Mouse (Mus musculus) erythroid progenitor cell, adult 5-6 weeks (primary cell): ENCODE results near the gene Fndc3a. TPM values are rescaled to one million over a fixed set of nuclear protein-coding genes. Genes with fewer than 3 reads are reported as not detected.

Source experiments
- ATAC-seq: replicated peaks from 2 replicates; pipeline ENCODE4 v1.8.0; 2016; ENCODE audit warnings: moderate number of reproducible peaks, mild to moderate bottlenecking, moderate TSS enrichment, inconsistent platforms; ENCODE audit not compliant: poor library complexity, low FRiP score, severe bottlenecking
- total RNA-seq, 2 experiments: library from RNA; stranded (forward) in 1 of 2; stranded (reverse) in 1 of 2; fragments of 150-400 nt in 1 of 2; fragments of 186-747, 209-891 nt in 1 of 2; gene quantifications; 2 replicates each; pipeline versions ENCODE4 v1.2.3 to v1.2.4; 2015 to 2017; ENCODE audit warnings: low replicate concordance in 2 of 2

Fndc3a gene
- total RNA-seq (2015; ENCODE audit: low replicate concordance): 7.6 and 21.4 TPM in 2 replicates
- 5.8 and 6.5 TPM in 2 replicates for total RNA-seq (2017; ENCODE audit: low replicate concordance)

DNA sequence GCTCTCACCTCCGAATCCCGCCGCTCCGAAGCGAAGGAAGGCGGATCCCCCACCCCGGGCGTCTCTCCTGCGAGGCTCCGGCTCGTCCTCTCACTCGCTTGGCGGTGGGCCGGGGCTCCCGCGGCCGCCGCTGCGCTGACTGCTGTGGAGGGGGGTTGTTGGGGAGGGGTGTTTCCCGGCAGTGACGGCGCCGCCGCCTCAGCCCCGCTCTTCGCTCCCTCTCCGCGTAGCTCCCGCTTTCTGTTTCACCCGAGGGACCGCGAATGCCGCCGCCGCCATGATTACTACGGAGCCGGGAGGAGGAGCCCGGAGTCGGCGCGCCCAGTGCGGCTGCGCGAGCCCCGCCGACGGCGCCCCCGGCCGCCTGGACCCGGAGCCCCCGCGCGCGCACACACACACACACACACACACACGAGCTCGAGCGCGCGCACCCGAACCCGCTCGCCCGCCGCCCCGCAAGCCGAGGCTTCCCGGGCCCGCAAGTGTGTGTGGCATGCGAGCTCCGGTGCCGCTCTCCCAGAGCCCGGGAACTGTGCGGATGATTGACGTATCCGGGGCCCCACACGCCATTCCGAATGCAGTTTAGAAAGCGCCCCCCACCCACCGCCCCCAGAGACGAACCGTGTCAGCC is at the start of gene Fndc3a:
Fndc3a (minus strand) TSS at position 294 of the 631 bp plus-strand sequence.
- ATAC-seq: no peak

DNA sequence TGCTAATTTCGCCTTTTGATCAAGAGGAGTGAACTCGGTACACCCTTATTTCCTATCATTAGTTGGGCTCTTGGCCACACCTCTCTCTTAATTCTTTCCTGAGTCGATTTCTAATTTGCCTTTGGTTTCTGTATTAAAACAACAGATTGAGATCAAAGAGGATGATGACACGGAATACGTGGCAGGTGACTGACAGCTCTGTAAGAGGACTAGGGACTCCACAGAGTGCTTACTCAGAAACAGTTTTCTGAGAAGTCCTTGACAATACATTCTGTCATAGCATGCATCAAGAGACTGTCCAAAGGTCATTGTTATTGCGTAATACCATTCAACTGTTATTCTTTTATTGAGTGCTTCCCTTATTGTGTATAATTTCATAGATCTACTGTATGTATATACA is 43.1 kb upstream of the Fndc3a start:
- no peak for ATAC-seq

DNA sequence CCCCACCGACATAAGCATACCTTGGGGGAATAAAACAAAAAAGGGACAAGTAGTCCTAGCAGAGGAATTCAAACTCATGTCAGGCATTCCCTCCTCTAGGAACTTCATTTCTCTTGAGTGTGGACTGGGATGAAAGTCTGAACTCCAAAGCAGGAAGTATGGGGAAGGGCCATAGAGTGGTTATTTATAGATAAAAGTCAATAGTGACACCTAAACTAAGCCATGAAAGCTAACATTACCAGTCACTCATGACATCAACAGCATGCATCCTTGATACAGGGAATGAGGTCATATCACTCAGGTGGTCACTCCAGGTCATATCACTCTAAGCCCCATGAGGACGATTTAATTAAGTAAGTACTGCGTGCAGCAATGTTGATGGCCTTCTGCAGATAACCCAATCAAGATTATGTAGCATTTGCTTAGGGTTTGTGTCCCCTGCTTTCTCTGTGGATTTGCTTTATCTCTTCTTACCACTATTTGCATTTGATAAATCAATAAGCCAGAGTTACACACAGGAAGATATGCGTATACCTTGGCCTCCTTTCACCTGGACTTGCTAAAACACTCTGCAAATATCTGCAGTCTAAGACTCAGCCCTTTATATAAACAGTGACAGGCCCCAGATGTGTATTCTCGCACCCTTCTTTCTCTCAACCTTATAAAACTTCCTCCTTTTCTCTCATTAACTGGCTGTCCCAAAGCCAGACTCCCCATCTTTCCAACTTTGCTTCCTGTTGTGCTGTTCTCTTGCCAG is 40.8 kb upstream of the Fndc3a start:
- no peak for ATAC-seq

DNA sequence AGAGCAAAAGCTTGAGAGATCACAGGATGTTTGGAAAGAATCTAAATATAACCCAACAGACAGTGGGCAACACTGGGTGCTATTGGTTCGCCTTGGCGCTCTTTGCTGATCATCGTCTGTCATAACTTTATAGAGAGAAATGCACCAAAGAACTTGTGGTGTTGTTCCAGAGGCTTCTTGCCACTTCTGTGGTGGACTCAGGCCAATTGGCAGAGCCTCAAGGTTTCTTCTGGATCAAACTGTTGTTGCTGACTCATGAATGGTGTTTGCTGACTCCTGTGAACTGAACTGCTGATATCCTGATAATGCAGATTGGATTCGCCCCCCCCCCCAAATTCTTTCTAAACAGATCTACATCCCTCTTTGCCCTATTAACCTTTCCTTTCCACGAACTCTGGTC is 38.5 kb upstream of the Fndc3a start:
- ATAC-seq: no peak

DNA sequence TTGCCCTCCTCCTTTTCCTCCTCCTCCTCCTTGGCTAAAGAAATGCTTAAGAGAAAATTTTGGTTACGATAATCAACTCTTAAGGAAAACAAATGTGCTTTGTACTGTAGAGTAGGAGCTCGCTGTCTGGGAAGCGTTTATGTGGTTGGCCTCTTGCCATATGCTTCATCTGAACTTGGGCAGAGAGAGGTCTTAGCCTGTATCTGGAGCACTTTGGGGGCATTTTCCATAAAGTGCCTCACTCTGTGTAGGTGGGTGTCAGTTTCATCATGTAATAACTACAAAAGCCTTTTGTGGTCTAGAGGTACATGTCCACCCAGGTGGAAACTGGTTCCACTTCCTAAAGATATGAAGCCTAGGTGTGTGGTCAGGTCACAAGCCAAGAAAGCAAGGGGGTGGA is 31.9 kb upstream of the Fndc3a start:
- no peak for ATAC-seq

DNA sequence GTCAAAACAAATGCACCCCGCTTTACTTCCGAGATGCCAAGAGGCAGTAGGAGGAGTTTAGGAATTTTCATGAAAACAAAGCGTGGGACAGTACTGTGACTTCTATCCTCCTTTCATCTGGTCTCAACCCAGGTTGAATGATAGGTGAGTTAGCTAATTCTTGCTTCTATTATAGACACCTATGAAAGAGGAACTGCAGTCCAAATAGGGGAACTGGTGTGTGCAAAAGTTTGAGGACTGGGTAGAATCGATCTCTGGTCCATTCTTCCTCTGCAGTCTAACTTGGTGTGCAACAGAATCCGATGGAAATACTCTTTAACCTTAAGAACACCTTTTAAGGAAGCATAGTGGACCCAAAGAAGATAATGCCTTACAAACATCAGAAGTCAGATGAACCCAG is 30.5 kb upstream of the Fndc3a start:
- no peak for ATAC-seq

DNA sequence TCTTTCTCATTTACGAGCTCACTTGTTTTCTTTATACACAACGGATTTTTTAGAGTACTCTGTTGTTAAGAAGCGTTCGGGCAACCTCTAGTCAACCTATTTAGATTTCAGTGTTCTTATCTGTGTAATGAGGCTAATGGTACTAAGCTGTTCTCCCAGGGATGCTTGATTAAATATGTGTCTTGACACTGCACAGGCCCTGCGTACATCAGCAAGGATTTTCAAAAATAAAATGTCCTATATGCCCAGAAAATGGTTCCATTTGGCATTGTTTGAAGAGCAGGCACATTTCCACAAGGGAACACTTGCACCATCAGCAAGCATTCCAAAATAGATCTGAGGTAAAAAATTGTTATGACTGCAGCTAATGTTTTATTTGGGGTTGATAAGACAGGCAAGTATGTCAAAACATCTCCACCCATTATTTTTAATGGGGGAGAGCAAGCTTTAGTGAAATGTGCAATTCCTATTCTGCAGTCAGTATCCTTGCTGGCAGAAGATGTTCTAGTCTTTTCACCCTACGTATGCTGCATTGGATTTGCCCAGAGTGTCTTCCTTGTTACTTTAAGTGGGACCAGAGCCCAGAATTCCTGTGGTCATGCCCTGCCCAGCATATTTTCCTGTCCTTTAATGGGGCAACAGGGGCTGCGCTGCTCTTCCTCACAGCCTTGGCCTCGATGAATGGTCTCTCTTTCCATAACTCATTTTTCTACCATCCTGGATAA is 29.8 kb upstream of the Fndc3a start:
- ATAC-seq: no peak

DNA sequence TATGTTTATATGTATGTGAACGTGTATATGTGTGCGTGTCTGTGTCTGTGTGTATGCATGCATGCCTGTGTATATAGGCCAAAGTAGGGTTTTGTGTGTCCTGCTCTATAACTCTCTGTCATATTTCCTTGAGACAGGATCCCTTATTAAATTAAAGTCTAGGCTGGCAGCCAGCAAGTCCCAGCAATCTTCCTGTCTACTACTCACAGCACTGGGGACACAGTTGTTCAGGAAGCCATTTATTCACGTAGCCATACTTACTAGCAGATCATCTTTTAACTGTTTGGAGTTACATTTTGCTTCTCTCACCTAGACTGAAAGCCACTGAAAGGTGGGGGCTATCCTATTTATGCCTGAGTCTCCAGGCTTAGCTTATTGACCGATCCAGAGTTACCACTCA is 29.0 kb upstream of the Fndc3a start:
- no peak for ATAC-seq

DNA sequence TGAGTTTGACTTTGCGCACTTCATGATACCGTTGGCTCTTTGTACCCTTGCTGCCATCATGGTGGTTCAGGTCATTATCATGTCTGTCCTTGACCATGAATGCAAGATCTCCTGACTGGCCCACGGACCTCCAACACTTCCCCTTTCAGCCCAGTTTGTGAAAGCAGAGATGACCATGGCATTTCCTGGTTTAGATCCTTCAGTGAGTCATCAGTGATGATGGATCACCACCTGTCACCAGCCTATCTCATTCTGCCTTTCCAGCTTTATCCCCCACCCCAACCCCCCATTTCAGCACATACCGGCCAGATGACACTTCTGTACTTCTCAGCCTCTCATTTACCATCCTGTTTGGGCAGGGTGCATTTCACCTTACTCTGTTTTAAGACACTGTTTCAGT is 28.4 kb upstream of the Fndc3a start:
- no peak for ATAC-seq

DNA sequence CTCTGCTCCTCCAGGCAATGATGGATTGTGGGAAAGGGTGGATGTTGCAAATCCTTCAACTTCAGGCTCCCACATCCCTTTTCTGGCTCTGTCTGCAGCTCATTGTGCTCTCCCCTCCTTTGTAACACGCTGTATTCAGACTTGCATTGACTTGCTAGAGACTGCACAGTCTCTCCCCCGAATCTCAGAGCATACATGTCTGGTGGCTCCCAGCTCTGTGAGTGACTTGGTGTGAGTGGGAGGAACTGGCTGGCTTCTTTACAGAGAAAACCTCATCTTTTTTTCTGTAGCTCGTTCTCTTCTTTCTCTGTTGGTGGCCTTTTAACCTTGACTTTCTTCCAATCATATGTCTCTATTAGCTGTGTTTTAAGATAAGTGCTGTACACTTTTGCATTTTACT is 16.1 kb upstream of the Fndc3a start:
- no peak for ATAC-seq

DNA sequence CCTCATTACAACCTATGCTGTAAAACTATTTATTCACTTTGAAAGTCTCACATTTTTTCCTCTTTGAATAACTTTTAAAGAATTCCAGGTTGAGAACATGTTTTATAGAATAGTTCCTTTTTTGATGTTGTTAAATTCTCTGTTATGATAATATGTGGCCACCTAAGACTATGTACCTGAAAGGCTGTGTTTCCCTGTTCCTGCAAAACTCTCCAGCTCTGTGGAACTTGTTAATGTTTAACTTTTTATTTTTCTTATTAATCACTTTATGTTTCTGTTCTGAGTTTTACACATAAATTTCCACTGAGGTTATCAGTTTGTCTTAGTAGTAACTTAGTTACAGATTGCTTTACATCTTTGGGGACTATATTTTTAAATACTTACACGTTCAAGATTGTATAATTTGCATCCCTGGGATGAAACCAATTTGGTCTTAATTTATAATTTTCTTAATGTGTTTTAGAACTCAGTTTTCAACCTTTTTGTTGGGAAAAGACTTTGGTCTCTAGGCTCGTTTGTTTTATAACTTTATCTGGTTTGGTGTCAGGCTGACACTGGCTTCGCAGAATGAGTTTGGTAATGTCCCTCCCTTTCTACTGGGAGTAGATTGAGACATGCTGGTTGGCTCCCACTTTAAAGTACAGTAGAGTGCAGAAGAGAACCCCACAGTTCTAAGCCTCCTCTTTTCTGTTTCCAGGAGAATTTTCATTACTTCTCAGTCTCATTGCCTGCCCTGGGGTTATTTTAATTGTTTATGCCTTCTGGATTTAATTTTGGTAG is 12.7 kb upstream of the Fndc3a start:
- no peak for ATAC-seq

DNA sequence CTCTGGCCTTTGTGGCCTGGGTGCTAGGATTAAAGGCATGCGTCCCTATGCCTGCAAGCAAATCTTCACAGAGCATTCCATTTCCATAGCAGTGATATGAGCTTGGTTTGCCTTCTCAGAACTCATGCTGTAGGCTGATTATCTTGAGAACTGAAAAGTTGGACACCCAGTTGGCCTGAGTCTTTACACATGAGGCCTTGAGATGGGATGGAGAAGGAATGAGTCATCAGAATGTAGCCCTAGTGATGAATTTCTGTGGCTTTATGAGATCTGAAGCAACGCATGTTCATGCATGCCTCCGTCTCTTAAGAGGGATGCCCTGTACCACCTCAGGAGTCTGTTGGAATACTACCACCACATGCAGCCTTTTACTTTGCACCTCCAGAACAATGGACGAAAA is 6.4 kb upstream of the Fndc3a start:
- no peak for ATAC-seq

DNA sequence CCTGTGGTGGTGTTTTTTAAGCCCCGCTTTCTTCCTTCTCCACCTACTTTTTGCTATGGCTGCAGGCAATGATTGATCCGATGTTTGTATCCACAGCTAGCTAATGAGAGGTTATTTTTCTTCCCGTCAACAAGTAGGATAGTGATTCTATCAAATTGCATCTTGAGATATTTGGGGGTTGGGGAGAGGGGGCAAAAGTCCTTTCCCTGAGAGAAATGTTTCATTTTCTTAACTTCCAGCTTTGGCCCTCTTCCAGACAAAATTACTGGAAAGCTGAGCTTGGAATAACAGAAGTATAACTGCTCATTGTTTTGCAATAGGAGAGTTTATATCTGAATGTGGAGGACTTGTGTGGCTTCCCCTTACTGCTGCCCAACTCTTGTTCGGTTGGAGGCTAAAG is 1.3 kb upstream of the Fndc3a start:
- no peak for ATAC-seq

DNA sequence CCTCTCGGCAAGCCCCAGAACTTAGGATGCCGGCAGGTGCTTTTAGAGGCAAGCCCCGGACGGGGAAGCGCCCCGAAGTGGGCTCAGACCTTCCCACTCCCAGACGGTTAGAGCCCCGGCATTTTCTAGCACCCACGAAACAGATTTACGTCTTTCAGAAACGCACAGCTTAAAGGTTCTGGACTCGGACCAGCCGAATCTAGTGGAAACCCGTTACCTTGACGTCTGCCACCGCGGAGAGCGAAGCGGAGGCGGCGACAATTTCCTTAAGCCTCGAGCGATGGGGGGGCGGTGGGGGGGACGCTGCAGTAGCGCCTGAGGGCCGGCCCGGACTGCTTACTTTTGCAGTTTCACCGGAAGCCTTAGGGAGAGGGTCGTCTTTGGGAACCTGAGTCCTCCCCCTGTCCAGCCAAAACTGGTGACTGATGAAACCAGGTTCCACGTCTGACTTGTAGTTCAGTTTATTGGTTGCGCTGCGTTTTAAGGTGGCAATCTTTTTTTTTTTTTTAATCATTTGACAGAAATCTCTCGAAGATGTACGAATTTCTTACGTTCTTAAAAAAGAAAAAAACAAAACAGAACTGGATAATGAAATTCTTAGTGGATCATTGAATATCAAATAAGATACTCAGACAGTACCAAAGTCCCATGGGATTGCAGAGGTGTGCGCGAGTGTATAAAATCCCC is 681 bp upstream of the Fndc3a start:
- ATAC-seq: no peak

DNA sequence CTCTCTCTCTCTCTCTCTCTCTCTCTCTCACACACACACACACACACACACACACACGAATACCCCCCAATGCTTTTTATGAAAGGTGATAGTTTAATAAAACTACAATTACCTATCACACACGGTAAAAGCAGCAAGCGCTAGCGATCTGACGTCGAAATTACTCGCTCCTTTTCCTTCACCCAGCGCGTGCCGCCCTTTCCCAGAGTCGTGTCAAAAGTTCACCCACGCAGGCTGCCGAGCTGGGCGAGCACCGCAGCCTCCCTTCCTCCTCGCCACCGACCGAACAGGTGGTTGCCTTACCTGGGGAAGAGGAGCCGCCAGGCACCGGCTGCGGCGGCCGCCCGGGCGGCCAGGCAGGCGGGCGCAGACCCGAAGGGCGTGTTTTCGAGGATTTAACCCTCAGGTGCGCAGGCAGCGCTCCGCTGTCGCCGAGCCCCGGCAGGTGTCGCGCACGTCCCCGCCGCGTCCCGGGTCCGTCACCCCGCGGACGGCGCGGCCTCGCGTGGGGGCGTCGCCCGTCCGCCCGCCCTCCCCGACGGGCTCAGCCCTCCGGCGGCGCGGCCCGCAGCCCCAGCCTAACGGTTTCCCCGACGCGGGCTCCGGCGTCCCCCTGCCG is 603 bp downstream of the Fndc3a start:
- ATAC-seq: no peak

DNA sequence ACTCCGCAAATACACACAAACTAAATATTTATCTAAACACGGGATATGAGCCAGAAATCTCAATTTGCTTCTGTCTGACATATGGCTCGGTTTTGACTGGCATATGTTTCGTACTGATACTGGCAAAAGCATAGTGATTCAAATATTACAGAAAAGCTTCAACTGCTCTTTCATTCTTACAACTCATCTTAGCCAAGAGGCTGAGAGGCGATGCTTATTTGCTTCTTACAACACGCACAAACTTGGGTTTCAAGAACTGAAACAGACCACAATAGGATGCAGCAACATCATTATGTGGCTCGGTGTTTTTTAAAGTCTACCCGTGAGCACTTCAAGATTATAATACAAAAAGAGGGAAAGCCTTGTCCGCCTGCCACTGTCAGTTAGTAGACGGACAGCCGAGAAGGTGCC is 1.2 kb downstream of the Fndc3a start:
- no peak for ATAC-seq

DNA sequence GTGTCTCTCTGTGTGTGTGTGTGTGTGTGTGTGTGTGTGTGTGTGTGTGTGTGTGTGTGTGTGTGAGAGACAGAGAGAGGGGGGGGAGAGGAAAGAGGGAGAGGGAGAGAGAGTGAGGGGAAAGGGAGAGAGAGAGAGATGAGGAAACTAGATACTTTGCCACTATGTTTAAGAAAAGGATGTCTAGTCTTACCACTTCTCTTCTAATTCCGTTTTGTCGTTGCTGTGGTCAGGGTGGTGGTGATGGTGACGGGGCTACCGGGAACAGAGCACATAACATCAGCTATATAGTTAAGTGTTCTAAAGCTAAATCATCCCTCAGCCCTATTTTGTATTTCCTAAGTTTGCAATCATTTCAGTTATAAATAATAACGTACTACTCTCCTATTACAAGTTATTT is 9.7 kb downstream of the Fndc3a start:
- ATAC-seq: no peak

DNA sequence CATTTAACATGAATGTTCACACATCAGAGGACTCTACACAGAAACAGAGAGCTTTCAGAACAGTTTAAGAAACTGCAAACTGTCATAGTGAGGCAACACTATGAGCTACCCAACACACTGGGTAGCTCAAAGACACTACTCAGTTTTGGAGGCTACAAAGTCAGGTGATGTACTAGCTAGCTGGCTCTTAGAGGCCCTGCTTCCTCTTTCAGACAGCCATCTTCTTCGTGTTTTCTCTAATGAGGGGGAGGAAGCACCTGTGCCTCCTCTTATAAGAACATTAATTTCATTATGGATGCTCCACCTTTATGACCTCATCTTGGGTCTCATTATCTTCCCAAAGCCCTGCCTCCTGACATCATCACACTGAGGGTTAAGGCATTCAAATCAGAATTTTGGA is 18.4 kb downstream of the Fndc3a start:
- ATAC-seq: no peak

DNA sequence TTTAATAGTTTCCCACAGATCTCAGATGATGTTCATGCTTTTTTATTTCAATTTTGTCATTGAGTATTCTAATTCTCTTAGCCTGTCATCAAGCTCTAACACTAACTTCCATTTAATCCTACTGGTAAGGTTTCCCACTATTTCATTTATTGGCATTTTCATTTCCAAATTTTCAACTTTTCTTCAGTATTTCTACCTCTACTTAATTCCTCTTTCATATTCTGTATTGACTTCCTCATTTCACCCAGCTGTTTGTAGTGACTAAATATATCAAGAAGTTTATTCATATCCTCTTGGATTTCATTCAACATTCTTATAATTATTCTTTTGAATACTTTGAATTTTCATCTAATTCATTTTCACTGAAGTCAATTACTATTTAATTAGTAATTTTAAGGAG is 20.3 kb downstream of the Fndc3a start:
- ATAC-seq: no peak
